Mouse (Mus musculus): Measurements from ENCODE around the gene Pnpla6. TPM values are rescaled to one million over a fixed set of nuclear protein-coding genes. Genes with fewer than 3 reads are reported as not detected.

Gene Pnpla6
- polyA plus RNA-seq, 1 experiment from 2014 or later = 35.7 TPM

GRCm38 (mm10) chr8:3536053-3536841, 21.1 kb downstream of the Pnpla6 start:
- Histone ChIP-seq H3K36me3 (ENCODE audit: insufficient read depth, low read length) (peaks cover 69% of the 10 kb centered on the region), H3K4me2 (replicated peaks; ENCODE audit: low read depth, low read length) (no peak overlapping the region), H3K9me3 (ENCODE audit: low read length) (no peaks in the 10 kb centered on the region), H3K27me3 (ENCODE audit: insufficient read depth, low read length) (no peaks in the 10 kb centered on the region), H3K4me3 (ENCODE audit: low read length) (no peak overlapping the region), H3K27ac (ENCODE audit: low read length) (no peak overlapping the region), H3K4me1 (ENCODE audit: insufficient read depth, low read length) (no peaks in the 10 kb centered on the region), H3K9ac (replicated peaks; ENCODE audit: low read length) (no peak overlapping the region)
- no peak for ATAC-seq (ENCODE audit: low FRiP score, low TSS enrichment)
- WGBS = 60% methylated on average over 15 of the region's 15 CpGs

GRCm38 (mm10) chr8:3536940-3537339, 21.8 kb downstream of the Pnpla6 start:
- Histone ChIP-seq H3K27me3 (ENCODE audit: insufficient read depth, low read length) (no peaks in the 10 kb centered on the region), H3K9me3 (ENCODE audit: low read length) (no peaks in the 10 kb centered on the region), H3K27ac (ENCODE audit: low read length) (no peak overlapping the region), H3K36me3 (ENCODE audit: insufficient read depth, low read length) (peaks cover 67% of the 10 kb centered on the region), H3K4me3 (ENCODE audit: low read length) (no peak overlapping the region), H3K4me2 (replicated peaks; ENCODE audit: low read depth, low read length) (no peak overlapping the region), H3K9ac (replicated peaks; ENCODE audit: low read length) (no peak overlapping the region), H3K4me1 (ENCODE audit: insufficient read depth, low read length) (no peaks in the 10 kb centered on the region)
- WGBS = 98% methylated on average over 9 of the region's 9 CpGs
- no peak for ATAC-seq (ENCODE audit: low FRiP score, low TSS enrichment)

GRCm38 (mm10) chr8:3537666-3538065, 22.5 kb downstream of the Pnpla6 start:
- no peaks in the 10 kb centered on the region for H3K9me3 ChIP-seq (ENCODE audit: low read length)
- H3K27ac ChIP-seq (ENCODE audit: low read length) = no peak overlapping the region
- WGBS = 82% methylated on average over 26 of the region's 26 CpGs
- ATAC-seq (ENCODE audit: low FRiP score, low TSS enrichment) = 0 out of 2 replicates have a peak, but pooled peaks have one; percentile 57
- H3K36me3 ChIP-seq (ENCODE audit: insufficient read depth, low read length) = peaks cover 67% of the 10 kb centered on the region
- H3K4me3 ChIP-seq (ENCODE audit: low read length) = no peak overlapping the region
- no peak overlapping the region for H3K9ac ChIP-seq (replicated peaks; ENCODE audit: low read length)
- no peaks in the 10 kb centered on the region for H3K27me3 ChIP-seq (ENCODE audit: insufficient read depth, low read length)
- H3K4me2 ChIP-seq (replicated peaks; ENCODE audit: low read depth, low read length) = no peak overlapping the region
- no peaks in the 10 kb centered on the region for H3K4me1 ChIP-seq (ENCODE audit: insufficient read depth, low read length)

GRCm38 (mm10) chr8:3539146-3539545, 24.0 kb downstream of the Pnpla6 start:
- Histone ChIP-seq H3K4me3 (ENCODE audit: low read length) (no peak overlapping the region), H3K27me3 (ENCODE audit: insufficient read depth, low read length) (no peaks in the 10 kb centered on the region), H3K9me3 (ENCODE audit: low read length) (no peaks in the 10 kb centered on the region), H3K9ac (replicated peaks; ENCODE audit: low read length) (no peak overlapping the region), H3K4me1 (ENCODE audit: insufficient read depth, low read length) (no peaks in the 10 kb centered on the region), H3K4me2 (replicated peaks; ENCODE audit: low read depth, low read length) (no peak overlapping the region), H3K36me3 (ENCODE audit: insufficient read depth, low read length) (peaks cover 80% of the 10 kb centered on the region), H3K27ac (ENCODE audit: low read length) (no peak overlapping the region)
- 81% methylated on average over 7 of the region's 7 CpGs for WGBS
- no peak for ATAC-seq (ENCODE audit: low FRiP score, low TSS enrichment)

- 80% methylated on average over 4 of the region's 4 CpGs for WGBS
- no peak overlapping the region for H3K4me2 ChIP-seq (replicated peaks; ENCODE audit: low read depth, low read length)
- no peak overlapping the region for H3K27ac ChIP-seq (ENCODE audit: low read length)
- no peak overlapping the region for H3K4me3 ChIP-seq (ENCODE audit: low read length)
- ATAC-seq (ENCODE audit: low FRiP score, low TSS enrichment) = no peak
- H3K27me3 ChIP-seq (ENCODE audit: insufficient read depth, low read length) = no peaks in the 10 kb centered on the region
- no peaks in the 10 kb centered on the region for H3K9me3 ChIP-seq (ENCODE audit: low read length)
- H3K36me3 ChIP-seq (ENCODE audit: insufficient read depth, low read length) = peaks cover 89% of the 10 kb centered on the region
- H3K4me1 ChIP-seq (ENCODE audit: insufficient read depth, low read length) = no peaks in the 10 kb centered on the region
- H3K9ac ChIP-seq (replicated peaks; ENCODE audit: low read length) = no peak overlapping the region
These were observed 24.9 kb downstream of the Pnpla6 start for GRCm38 (mm10) chr8:3540076-3540475.

- Histone ChIP-seq H3K4me2 (replicated peaks; ENCODE audit: low read depth, low read length) (no peak overlapping the region), H3K36me3 (ENCODE audit: insufficient read depth, low read length) (peaks cover 36% of the 10 kb centered on the region), H3K9ac (replicated peaks; ENCODE audit: low read length) (no peak overlapping the region), H3K27me3 (ENCODE audit: insufficient read depth, low read length) (no peaks in the 10 kb centered on the region), H3K4me3 (ENCODE audit: low read length) (no peak overlapping the region), H3K4me1 (ENCODE audit: insufficient read depth, low read length) (no peaks in the 10 kb centered on the region), H3K27ac (ENCODE audit: low read length) (no peak overlapping the region), H3K9me3 (ENCODE audit: low read length) (no peaks in the 10 kb centered on the region)
- 86% methylated on average over 2 of the region's 2 CpGs for WGBS
- no peak for ATAC-seq (ENCODE audit: low FRiP score, low TSS enrichment)
These were observed 31.3 kb downstream of the Pnpla6 start for GRCm38 (mm10) chr8:3546511-3546910.

GRCm38 (mm10) chr8:3552240-3552639, 37.1 kb downstream of the Pnpla6 start:
- H3K36me3 ChIP-seq (ENCODE audit: insufficient read depth, low read length) = no peaks in the 10 kb centered on the region
- ATAC-seq (ENCODE audit: low FRiP score, low TSS enrichment) = no peak

GRCm38 (mm10) chr8:3556114-3556513, 40.9 kb downstream of the Pnpla6 start:
- H3K27ac ChIP-seq (ENCODE audit: low read length) = no peak overlapping the region
- H3K4me2 ChIP-seq (replicated peaks; ENCODE audit: low read depth, low read length) = no peak overlapping the region
- H3K9me3 ChIP-seq (ENCODE audit: low read length) = no peaks in the 10 kb centered on the region
- H3K9ac ChIP-seq (replicated peaks; ENCODE audit: low read length) = no peak overlapping the region
- H3K4me3 ChIP-seq (ENCODE audit: low read length) = no peak overlapping the region
- 54% methylated on average over 4 of the region's 4 CpGs for WGBS
- peak; percentile 95 for ATAC-seq (ENCODE audit: low FRiP score, low TSS enrichment)
- no peaks in the 10 kb centered on the region for H3K36me3 ChIP-seq (ENCODE audit: insufficient read depth, low read length)
- no peaks in the 10 kb centered on the region for H3K27me3 ChIP-seq (ENCODE audit: insufficient read depth, low read length)
- H3K4me1 ChIP-seq (ENCODE audit: insufficient read depth, low read length) = no peaks in the 10 kb centered on the region

More at GRCm38 (mm10) chr8:3552240-3552639, 37.1 kb downstream of the Pnpla6 start:
- WGBS = 83% methylated on average over 1 of the region's 1 CpGs
- Histone ChIP-seq H3K4me1 (ENCODE audit: insufficient read depth, low read length) (no peaks in the 10 kb centered on the region), H3K27me3 (ENCODE audit: insufficient read depth, low read length) (no peaks in the 10 kb centered on the region), H3K4me3 (ENCODE audit: low read length) (no peak overlapping the region), H3K27ac (ENCODE audit: low read length) (no peak overlapping the region), H3K4me2 (replicated peaks; ENCODE audit: low read depth, low read length) (no peak overlapping the region), H3K9ac (replicated peaks; ENCODE audit: low read length) (no peak overlapping the region), H3K9me3 (ENCODE audit: low read length) (no peaks in the 10 kb centered on the region)

GRCm38 (mm10) chr8:3567641-3568371, 52.6 kb downstream of the Pnpla6 start, which contains the start of gene C330021F23Rik:
Gene C330021F23Rik (plus strand): TSS chr8:3567990.
- Histone ChIP-seq H3K9me3 (ENCODE audit: low read length) (no peaks in the 10 kb centered on the region), H3K4me3 (ENCODE audit: low read length) (peak within 1 kb of the TSS; percentile 35), H3K27me3 (ENCODE audit: insufficient read depth, low read length) (no peaks in the 10 kb centered on the region), H3K27ac (ENCODE audit: low read length) (peak within 1 kb of the TSS; percentile 87), H3K4me2 (replicated peaks; ENCODE audit: low read depth, low read length) (peak within 1 kb of the TSS; percentile 53), H3K9ac (replicated peaks; ENCODE audit: low read length) (peak within 1 kb of the TSS; percentile 62), H3K4me1 (ENCODE audit: insufficient read depth, low read length) (peaks cover 8% of the 10 kb centered on the region; the same call in 1 of the 2 replicates), H3K36me3 (ENCODE audit: insufficient read depth, low read length) (no peaks in the 10 kb centered on the region)
- 3% methylated on average over 12 of the region's 12 CpGs for WGBS
- peak; percentile 90 for ATAC-seq (ENCODE audit: low FRiP score, low TSS enrichment)

- peak overlapping the region; percentile 36; the same call in 1 of the 2 replicates for H3K9ac ChIP-seq (replicated peaks; ENCODE audit: low read length)
- no peaks in the 10 kb centered on the region for H3K27me3 ChIP-seq (ENCODE audit: insufficient read depth, low read length)
- H3K36me3 ChIP-seq (ENCODE audit: insufficient read depth, low read length) = no peaks in the 10 kb centered on the region
- peak overlapping the region; percentile 87 for H3K27ac ChIP-seq (ENCODE audit: low read length)
- peak overlapping the region; percentile 53 for H3K4me2 ChIP-seq (replicated peaks; ENCODE audit: low read depth, low read length)
- H3K4me1 ChIP-seq (ENCODE audit: insufficient read depth, low read length) = peaks cover 8% of the 10 kb centered on the region; the same call in 1 of the 2 replicates
- ATAC-seq (ENCODE audit: low FRiP score, low TSS enrichment) = no peak
- 7% methylated on average over 7 of the region's 7 CpGs for WGBS
- no peaks in the 10 kb centered on the region for H3K9me3 ChIP-seq (ENCODE audit: low read length)
- peak overlapping the region; percentile 35 for H3K4me3 ChIP-seq (ENCODE audit: low read length)
These were observed 53.2 kb downstream of the Pnpla6 start for GRCm38 (mm10) chr8:3568378-3568777.

Data from kidney, embryonic 16.5 days (tissue).